Mouse (Mus musculus): Measurements from ENCODE around the gene Gm17657. TPM values are rescaled to one million over a fixed set of nuclear protein-coding genes. Genes with fewer than 3 reads are reported as not detected.

Gene Gm17657
- polyA plus RNA-seq, 1 experiment from 2014 or later, result not detected

DNA sequence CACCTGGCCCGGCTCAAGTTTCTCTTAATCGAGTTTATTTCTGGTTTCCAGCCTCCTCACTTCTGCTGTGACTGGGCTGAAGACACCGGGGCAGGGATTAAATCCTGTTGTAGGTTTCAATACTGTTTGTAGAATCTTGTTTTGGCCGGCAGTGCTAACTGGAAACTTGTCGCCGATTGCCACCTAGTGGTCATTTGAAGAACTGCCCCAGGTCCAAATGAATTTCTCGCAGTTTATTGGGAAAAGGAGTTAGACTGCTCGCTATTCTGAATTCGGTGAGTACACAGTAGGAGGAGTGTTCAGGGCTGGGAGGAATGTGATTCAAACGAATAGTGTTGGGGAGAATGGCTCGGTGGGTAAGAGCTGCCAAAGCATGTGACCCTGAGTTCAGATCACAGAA is 35.0 kb downstream of the Gm17657 start:
- Histone ChIP-seq H3K4me2 (ENCODE audit: low read depth, low read length) (no peak overlapping the region), H3K4me1 (ENCODE audit: control insufficient read depth, low read depth, low read length) (peaks cover 44% of the 10 kb centered on the region), H3K9ac (ENCODE audit: low read depth, low read length) (no peak overlapping the region), H3K36me3 (ENCODE audit: control insufficient read depth, insufficient read depth) (no peaks in the 10 kb centered on the region), H3K27ac (ENCODE audit: low read length) (peak overlapping the region; percentile 59), H3K4me3 (ENCODE audit: low read depth, low read length) (no peak overlapping the region), H3K9me3 (replicated peaks; ENCODE audit: control insufficient read depth, low read length) (no peaks in the 10 kb centered on the region), H3K27me3 (ENCODE audit: control insufficient read depth, insufficient read depth, low read depth, low read length) (no peaks in the 10 kb centered on the region)
- 3% methylated on average over 11 of the region's 11 CpGs for whole genome bisulfite sequencing (ENCODE audit: insufficient replicate concordance)
- no peak for ATAC-seq (ENCODE audit: low read depth)

DNA sequence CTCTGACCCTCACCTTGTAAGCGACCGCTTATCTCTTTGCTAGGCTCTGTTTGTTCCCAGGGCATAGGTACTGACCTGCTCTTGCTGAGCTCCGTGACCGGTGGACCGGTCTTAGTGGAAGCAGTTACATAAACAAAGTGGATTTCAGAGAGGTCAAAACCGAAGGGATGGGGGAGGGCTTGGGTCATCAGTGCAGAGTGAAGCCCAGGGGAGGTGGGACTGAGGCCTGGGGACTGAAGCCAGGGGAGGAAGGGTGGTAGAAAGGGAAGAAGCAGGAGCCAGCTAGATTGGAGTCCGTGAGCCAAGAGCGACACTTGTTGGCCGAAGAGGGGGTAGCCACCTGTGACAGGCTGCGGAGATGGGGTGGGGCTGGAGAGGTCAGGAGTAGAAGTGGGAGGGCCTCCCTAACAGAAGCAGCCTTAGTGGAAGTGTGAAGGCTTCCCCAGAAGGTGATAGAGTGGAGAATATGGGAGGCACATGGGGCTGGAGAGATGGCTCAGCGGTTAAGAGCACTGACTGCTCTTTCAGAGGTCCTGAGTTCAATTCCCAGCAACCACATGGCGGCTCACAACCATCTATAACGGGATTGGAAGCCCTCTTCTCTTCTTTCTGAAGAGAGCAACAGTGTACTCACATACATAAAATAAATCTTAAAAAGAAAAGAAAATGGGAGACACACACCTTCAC is 36.3 kb downstream of the Gm17657 start:
- ATAC-seq (ENCODE audit: low read depth), result peak; percentile 84
- Histone ChIP-seq H3K4me1 (ENCODE audit: control insufficient read depth, low read depth, low read length) (peaks cover 56% of the 10 kb centered on the region), H3K4me2 (ENCODE audit: low read depth, low read length) (no peak overlapping the region), H3K4me3 (ENCODE audit: low read depth, low read length) (no peak overlapping the region), H3K27me3 (ENCODE audit: control insufficient read depth, insufficient read depth, low read depth, low read length) (no peaks in the 10 kb centered on the region), H3K9ac (ENCODE audit: low read depth, low read length) (peak overlapping the region; percentile 29), H3K36me3 (ENCODE audit: control insufficient read depth, insufficient read depth) (no peaks in the 10 kb centered on the region), H3K9me3 (replicated peaks; ENCODE audit: control insufficient read depth, low read length) (no peaks in the 10 kb centered on the region), H3K27ac (ENCODE audit: low read length) (peak overlapping the region; percentile 63)
- WGBS (ENCODE audit: insufficient replicate concordance), result 27% methylated on average over 13 of the region's 13 CpGs

DNA sequence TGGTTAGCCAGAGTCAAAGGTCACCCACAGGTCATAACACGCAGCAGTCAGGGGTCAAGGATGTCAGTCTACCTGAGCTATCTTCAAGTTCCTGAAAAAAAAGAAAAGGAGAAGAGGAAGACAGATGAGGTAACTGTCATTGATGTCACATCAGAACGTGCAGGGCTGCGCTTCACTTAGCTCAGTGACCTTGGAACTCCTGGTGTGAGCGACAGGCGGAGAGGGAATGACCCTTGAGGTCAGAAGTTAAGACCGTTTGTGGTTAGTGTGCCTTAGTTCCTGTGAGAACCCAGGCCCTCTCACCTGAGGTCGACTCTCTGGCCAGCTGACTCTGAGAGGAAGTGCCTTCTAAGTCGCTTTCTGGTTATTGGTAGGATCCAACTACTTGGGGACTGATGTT is 38.7 kb downstream of the Gm17657 start:
- Histone ChIP-seq H3K9me3 (replicated peaks; ENCODE audit: control insufficient read depth, low read length) (no peaks in the 10 kb centered on the region), H3K36me3 (ENCODE audit: control insufficient read depth, insufficient read depth) (no peaks in the 10 kb centered on the region), H3K27me3 (ENCODE audit: control insufficient read depth, insufficient read depth, low read depth, low read length) (no peaks in the 10 kb centered on the region), H3K4me2 (ENCODE audit: low read depth, low read length) (no peak overlapping the region), H3K9ac (ENCODE audit: low read depth, low read length) (peak overlapping the region; percentile 53), H3K4me1 (ENCODE audit: control insufficient read depth, low read depth, low read length) (peaks cover 56% of the 10 kb centered on the region), H3K4me3 (ENCODE audit: low read depth, low read length) (no peak overlapping the region), H3K27ac (ENCODE audit: low read length) (peak overlapping the region; percentile 87)
- WGBS (ENCODE audit: insufficient replicate concordance), result 39% methylated on average over 8 of the region's 8 CpGs
- no peak for ATAC-seq (ENCODE audit: low read depth)

GRCm38 (mm10) chr17:29508927-29509608 is 40.4 kb downstream of the Gm17657 start:
- peak overlapping the region; percentile 13 for H3K4me2 ChIP-seq (ENCODE audit: low read depth, low read length)
- WGBS (ENCODE audit: insufficient replicate concordance), result 42% methylated on average over 12 of the region's 12 CpGs
- no peaks in the 10 kb centered on the region for H3K27me3 ChIP-seq (ENCODE audit: control insufficient read depth, insufficient read depth, low read depth, low read length)
- ATAC-seq (ENCODE audit: low read depth), result peak; percentile 71
- H3K9ac ChIP-seq (ENCODE audit: low read depth, low read length), result peak overlapping the region; percentile 23
- no peaks in the 10 kb centered on the region for H3K9me3 ChIP-seq (replicated peaks; ENCODE audit: control insufficient read depth, low read length)
- H3K27ac ChIP-seq (ENCODE audit: low read length), result peak overlapping the region; percentile 87
- H3K36me3 ChIP-seq (ENCODE audit: control insufficient read depth, insufficient read depth), result no peaks in the 10 kb centered on the region
- peaks cover 50% of the 10 kb centered on the region for H3K4me1 ChIP-seq (ENCODE audit: control insufficient read depth, low read depth, low read length)
- H3K4me3 ChIP-seq (ENCODE audit: low read depth, low read length), result no peak overlapping the region

DNA sequence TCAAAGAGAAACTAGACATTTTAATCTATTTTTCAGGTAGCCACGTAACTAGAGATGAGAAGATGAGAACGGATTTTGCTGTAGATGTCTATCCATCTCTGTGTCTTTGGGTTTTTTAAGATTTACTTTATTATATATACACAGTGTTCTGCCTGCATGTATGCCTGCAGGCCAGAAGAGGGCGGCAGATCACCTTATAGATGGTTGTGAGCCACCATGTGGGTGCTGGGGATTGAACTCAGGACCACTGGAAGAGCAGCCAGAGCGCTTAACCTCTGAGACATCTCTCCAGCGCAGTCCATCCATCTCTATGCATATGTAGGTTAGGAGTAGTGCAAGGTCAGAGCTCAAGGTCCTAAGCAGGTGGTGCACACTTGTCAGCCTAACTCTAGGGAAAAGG is 45.7 kb downstream of the Gm17657 start:
- no peak for ATAC-seq (ENCODE audit: low read depth)
- Histone ChIP-seq H3K27me3 (ENCODE audit: control insufficient read depth, insufficient read depth, low read depth, low read length) (no peaks in the 10 kb centered on the region), H3K9me3 (replicated peaks; ENCODE audit: control insufficient read depth, low read length) (0 out of 2 replicates have a peak, but pooled peaks cover 2% of the 10 kb centered on the region), H3K27ac (ENCODE audit: low read length) (no peak overlapping the region), H3K4me3 (ENCODE audit: low read depth, low read length) (no peak overlapping the region), H3K4me1 (ENCODE audit: control insufficient read depth, low read depth, low read length) (peaks cover 53% of the 10 kb centered on the region), H3K9ac (ENCODE audit: low read depth, low read length) (peak overlapping the region; percentile 62), H3K4me2 (ENCODE audit: low read depth, low read length) (no peak overlapping the region), H3K36me3 (ENCODE audit: control insufficient read depth, insufficient read depth) (no peaks in the 10 kb centered on the region)
- 81% methylated on average over 5 of the region's 5 CpGs for WGBS (ENCODE audit: insufficient replicate concordance)

GRCm38 (mm10) chr17:29502669-29503665 is 46.5 kb downstream of the Gm17657 start:
- peaks cover 55% of the 10 kb centered on the region for H3K4me1 ChIP-seq (ENCODE audit: control insufficient read depth, low read depth, low read length)
- peak overlapping the region; percentile 62 for H3K9ac ChIP-seq (ENCODE audit: low read depth, low read length)

GRCm38 (mm10) chr17:29502005-29502668 is 47.3 kb downstream of the Gm17657 start:
- 27% methylated on average over 7 of the region's 7 CpGs for WGBS (ENCODE audit: insufficient replicate concordance)
- Histone ChIP-seq H3K4me1 (ENCODE audit: control insufficient read depth, low read depth, low read length) (peaks cover 62% of the 10 kb centered on the region), H3K9me3 (replicated peaks; ENCODE audit: control insufficient read depth, low read length) (0 out of 2 replicates have a peak, but pooled peaks cover 2% of the 10 kb centered on the region), H3K36me3 (ENCODE audit: control insufficient read depth, insufficient read depth) (no peaks in the 10 kb centered on the region), H3K9ac (ENCODE audit: low read depth, low read length) (peak overlapping the region; percentile 62), H3K4me3 (ENCODE audit: low read depth, low read length) (peak overlapping the region; percentile 10; the same call in 1 of the 2 replicates), H3K27me3 (ENCODE audit: control insufficient read depth, insufficient read depth, low read depth, low read length) (no peaks in the 10 kb centered on the region), H3K4me2 (ENCODE audit: low read depth, low read length) (peak overlapping the region; percentile 53), H3K27ac (ENCODE audit: low read length) (peak overlapping the region; percentile 90)
- ATAC-seq (ENCODE audit: low read depth), result 0 out of 2 replicates have a peak, but pooled peaks have one; percentile 19

More at GRCm38 (mm10) chr17:29502669-29503665, 46.5 kb downstream of the Gm17657 start:
- Histone ChIP-seq H3K27ac (ENCODE audit: low read length) (peak overlapping the region; percentile 90), H3K27me3 (ENCODE audit: control insufficient read depth, insufficient read depth, low read depth, low read length) (no peaks in the 10 kb centered on the region), H3K36me3 (ENCODE audit: control insufficient read depth, insufficient read depth) (no peaks in the 10 kb centered on the region), H3K4me3 (ENCODE audit: low read depth, low read length) (peak overlapping the region; percentile 12; the same call in 1 of the 2 replicates), H3K9me3 (replicated peaks; ENCODE audit: control insufficient read depth, low read length) (0 out of 2 replicates have a peak, but pooled peaks cover 2% of the 10 kb centered on the region), H3K4me2 (ENCODE audit: low read depth, low read length) (peak overlapping the region; percentile 53)
- no peak for ATAC-seq (ENCODE audit: low read depth)
- 12% methylated on average over 32 of the region's 32 CpGs for WGBS (ENCODE audit: insufficient replicate concordance)
